Mouse (Mus musculus): ENCODE results near the gene Pou2f2. TPM values are rescaled to one million over a fixed set of nuclear protein-coding genes. Genes with fewer than 3 reads are reported as not detected.

Gene Pou2f2
- polyA plus RNA-seq, 1 experiment from 2014 or later: 1.8 TPM

Other genes with a start within 250 kb of the Pou2f2 start
- gene Gm4881, start 235.2 kb downstream of the Pou2f2 start, polyA plus RNA-seq (2015; fragmentation: Nextera tagmentation; extraction: Ambion mirVana): not detected in 2 replicates
- 123 and 157 TPM in 2 replicates for gene Rabac1, start 207.0 kb downstream of the Pou2f2 start, polyA plus RNA-seq (2015; fragmentation: Nextera tagmentation; extraction: Ambion mirVana)
- gene Atp1a3, start 173.8 kb downstream of the Pou2f2 start, polyA plus RNA-seq (2015; fragmentation: Nextera tagmentation; extraction: Ambion mirVana): 3.8 TPM in 2 replicates
- gene Grik5, start 107.4 kb downstream of the Pou2f2 start, polyA plus RNA-seq (2015; fragmentation: Nextera tagmentation; extraction: Ambion mirVana): 3.3 and 3.7 TPM in 2 replicates
- gene Zfp574, start 107.2 kb downstream of the Pou2f2 start, polyA plus RNA-seq (2015; fragmentation: Nextera tagmentation; extraction: Ambion mirVana): 24.7 and 25.3 TPM in 2 replicates
- 13.2 and 13.5 TPM in 2 replicates for gene Dedd2, start 40.9 kb upstream of the Pou2f2 start, polyA plus RNA-seq (2015; fragmentation: Nextera tagmentation; extraction: Ambion mirVana)
- gene Zfp526, start 41.7 kb upstream of the Pou2f2 start, polyA plus RNA-seq (2015; fragmentation: Nextera tagmentation; extraction: Ambion mirVana): 2.6 and 2.8 TPM in 2 replicates
- 8.0 and 10.3 TPM in 2 replicates for gene Gsk3a, start 58.1 kb upstream of the Pou2f2 start, polyA plus RNA-seq (2015; fragmentation: Nextera tagmentation; extraction: Ambion mirVana)
- gene Erf, start 71.0 kb upstream of the Pou2f2 start, polyA plus RNA-seq (2015; fragmentation: Nextera tagmentation; extraction: Ambion mirVana): 14.8 TPM in 2 replicates
- gene Cic, start 88.0 kb upstream of the Pou2f2 start, polyA plus RNA-seq (2015; fragmentation: Nextera tagmentation; extraction: Ambion mirVana): 26.1 and 26.6 TPM in 2 replicates
- gene Pafah1b3, start 118.3 kb upstream of the Pou2f2 start, polyA plus RNA-seq (2015; fragmentation: Nextera tagmentation; extraction: Ambion mirVana): 173 TPM in 2 replicates
- gene Prr19, start 121.7 kb upstream of the Pou2f2 start, polyA plus RNA-seq (2015; fragmentation: Nextera tagmentation; extraction: Ambion mirVana): 0.41 and 0.71 TPM in 2 replicates
- 1.2 and 1.3 TPM in 2 replicates for gene Tmem145, start 126.4 kb upstream of the Pou2f2 start, polyA plus RNA-seq (2015; fragmentation: Nextera tagmentation; extraction: Ambion mirVana)
- 8.1 and 9.2 TPM in 2 replicates for gene Megf8, start 137.4 kb upstream of the Pou2f2 start, polyA plus RNA-seq (2015; fragmentation: Nextera tagmentation; extraction: Ambion mirVana)
- 0.47 and 0.63 TPM in 2 replicates for gene Cnfn, start 190.0 kb upstream of the Pou2f2 start, polyA plus RNA-seq (2015; fragmentation: Nextera tagmentation; extraction: Ambion mirVana)
- gene Lipe, start 219.0 kb upstream of the Pou2f2 start, polyA plus RNA-seq (2015; fragmentation: Nextera tagmentation; extraction: Ambion mirVana): 7.0 and 8.8 TPM in 2 replicates
- 0.45 TPM in 1 of 2 replicates, not detected in the other for gene Cxcl17, start 233.2 kb upstream of the Pou2f2 start, polyA plus RNA-seq (2015; fragmentation: Nextera tagmentation; extraction: Ambion mirVana)

Data from intestine, embryonic 15.5 days (tissue).